Mouse (Mus musculus): ENCODE results near the gene Rtn4r. TPM values are rescaled to one million over a fixed set of nuclear protein-coding genes. Genes with fewer than 3 reads are reported as not detected.

Rtn4r gene
- polyA plus RNA-seq, 1 experiment from 2014 or later = 3.2 TPM

- ATAC-seq (replicated peaks; ENCODE audit: low FRiP score) (no peak), DNase-seq (ENCODE audit: low spot score) (no peak)
- H3K4me2 ChIP-seq (ENCODE audit: low read depth, low read length, severe bottlenecking) = no peak overlapping the region
- 0 out of 2 replicates have a peak overlapping the region, but pooled peaks have one; percentile 3 for H3K27ac ChIP-seq (ENCODE audit: low read depth, low read length)
- H3K4me1 ChIP-seq (replicated peaks; ENCODE audit: control insufficient read depth, insufficient read depth, low read length) = 0 out of 2 replicates have a peak, but pooled peaks cover 9% of the 10 kb centered on the region
- H3K36me3 ChIP-seq (ENCODE audit: control insufficient read depth, insufficient read depth, low read length) = no peaks in the 10 kb centered on the region
- WGBS = 45% methylated on average over 14 of the region's 14 CpGs
- no peak overlapping the region for H3K9ac ChIP-seq (ENCODE audit: low read length)
- no peak overlapping the region for H3K4me3 ChIP-seq (ENCODE audit: low read depth, low read length)
- H3K27me3 ChIP-seq (ENCODE audit: control insufficient read depth, insufficient read depth, low read length) = no peaks in the 10 kb centered on the region
- no peaks in the 10 kb centered on the region for H3K9me3 ChIP-seq (ENCODE audit: control insufficient read depth, low read length)
Measured at GRCm38 (mm10) chr16:18154521-18155171, 27.2 kb downstream of the Rtn4r start.

- Histone ChIP-seq H3K4me3 (ENCODE audit: low read depth, low read length) (no peak overlapping the region), H3K27ac (ENCODE audit: low read depth, low read length) (no peak overlapping the region), H3K27me3 (ENCODE audit: control insufficient read depth, insufficient read depth, low read length) (no peaks in the 10 kb centered on the region), H3K4me1 (replicated peaks; ENCODE audit: control insufficient read depth, insufficient read depth, low read length) (0 out of 2 replicates have a peak, but pooled peaks cover 14% of the 10 kb centered on the region), H3K4me2 (ENCODE audit: low read depth, low read length, severe bottlenecking) (no peak overlapping the region), H3K36me3 (ENCODE audit: control insufficient read depth, insufficient read depth, low read length) (no peaks in the 10 kb centered on the region), H3K9me3 (ENCODE audit: control insufficient read depth, low read length) (no peaks in the 10 kb centered on the region), H3K9ac (ENCODE audit: low read length) (no peak overlapping the region)
- 67% methylated on average over 12 of the region's 12 CpGs for WGBS
- DNase-seq (ENCODE audit: low spot score) = no peak
- no peak for ATAC-seq (replicated peaks; ENCODE audit: low FRiP score)
Measured at GRCm38 (mm10) chr16:18156579-18157350, 29.3 kb downstream of the Rtn4r start.

- no peak for ATAC-seq (replicated peaks; ENCODE audit: low FRiP score)
Measured at GRCm38 (mm10) chr16:18159255-18159654, 31.8 kb downstream of the Rtn4r start.

GRCm38 (mm10) chr16:18159778-18160177 lies 32.3 kb downstream of the Rtn4r start:
- no peak for DNase-seq (ENCODE audit: low spot score)
- peaks cover 12% of the 10 kb centered on the region; the same call in 1 of the 2 replicates for H3K4me1 ChIP-seq (replicated peaks; ENCODE audit: control insufficient read depth, insufficient read depth, low read length)
- no peak overlapping the region for H3K27ac ChIP-seq (ENCODE audit: low read depth, low read length)

More at GRCm38 (mm10) chr16:18159255-18159654, 31.8 kb downstream of the Rtn4r start:
- Histone ChIP-seq H3K4me2 (ENCODE audit: low read depth, low read length, severe bottlenecking) (no peak overlapping the region), H3K36me3 (ENCODE audit: control insufficient read depth, insufficient read depth, low read length) (no peaks in the 10 kb centered on the region), H3K27me3 (ENCODE audit: control insufficient read depth, insufficient read depth, low read length) (no peaks in the 10 kb centered on the region), H3K4me1 (replicated peaks; ENCODE audit: control insufficient read depth, insufficient read depth, low read length) (0 out of 2 replicates have a peak, but pooled peaks cover 13% of the 10 kb centered on the region), H3K27ac (ENCODE audit: low read depth, low read length) (no peak overlapping the region), H3K9ac (ENCODE audit: low read length) (no peak overlapping the region), H3K9me3 (ENCODE audit: control insufficient read depth, low read length) (no peaks in the 10 kb centered on the region), H3K4me3 (ENCODE audit: low read depth, low read length) (no peak overlapping the region)
- DNase-seq (ENCODE audit: low spot score) = no peak
- WGBS = 86% methylated on average over 6 of the region's 6 CpGs

GRCm38 (mm10) chr16:18160514-18160913 lies 33.1 kb downstream of the Rtn4r start:
- H3K27ac ChIP-seq (ENCODE audit: low read depth, low read length) = no peak overlapping the region
- ATAC-seq (replicated peaks; ENCODE audit: low FRiP score) = peak; percentile 28; the same call in 1 of the 2 replicates
- H3K4me1 ChIP-seq (replicated peaks; ENCODE audit: control insufficient read depth, insufficient read depth, low read length) = peaks cover 10% of the 10 kb centered on the region; the same call in 1 of the 2 replicates

More at GRCm38 (mm10) chr16:18159778-18160177, 32.3 kb downstream of the Rtn4r start:
- WGBS = 82% methylated on average over 1 of the region's 1 CpGs
- no peak overlapping the region for H3K4me3 ChIP-seq (ENCODE audit: low read depth, low read length)
- no peak overlapping the region for H3K9ac ChIP-seq (ENCODE audit: low read length)
- H3K27me3 ChIP-seq (ENCODE audit: control insufficient read depth, insufficient read depth, low read length) = no peaks in the 10 kb centered on the region
- H3K9me3 ChIP-seq (ENCODE audit: control insufficient read depth, low read length) = no peaks in the 10 kb centered on the region
- ATAC-seq (replicated peaks; ENCODE audit: low FRiP score) = no peak
- no peaks in the 10 kb centered on the region for H3K36me3 ChIP-seq (ENCODE audit: control insufficient read depth, insufficient read depth, low read length)
- no peak overlapping the region for H3K4me2 ChIP-seq (ENCODE audit: low read depth, low read length, severe bottlenecking)

GRCm38 (mm10) chr16:18161190-18161589 lies 33.7 kb downstream of the Rtn4r start:
- H3K4me1 ChIP-seq (replicated peaks; ENCODE audit: control insufficient read depth, insufficient read depth, low read length) = peaks cover 10% of the 10 kb centered on the region; the same call in 1 of the 2 replicates
- WGBS = 76% methylated on average over 1 of the region's 1 CpGs
- no peak overlapping the region for H3K9ac ChIP-seq (ENCODE audit: low read length)
- DNase-seq (ENCODE audit: low spot score) (no peak), ATAC-seq (replicated peaks; ENCODE audit: low FRiP score) (no peak)
- H3K9me3 ChIP-seq (ENCODE audit: control insufficient read depth, low read length) = no peaks in the 10 kb centered on the region
- no peak overlapping the region for H3K4me3 ChIP-seq (ENCODE audit: low read depth, low read length)
- H3K36me3 ChIP-seq (ENCODE audit: control insufficient read depth, insufficient read depth, low read length) = no peaks in the 10 kb centered on the region
- no peak overlapping the region for H3K27ac ChIP-seq (ENCODE audit: low read depth, low read length)
- no peak overlapping the region for H3K4me2 ChIP-seq (ENCODE audit: low read depth, low read length, severe bottlenecking)
- H3K27me3 ChIP-seq (ENCODE audit: control insufficient read depth, insufficient read depth, low read length) = no peaks in the 10 kb centered on the region

More at GRCm38 (mm10) chr16:18160514-18160913, 33.1 kb downstream of the Rtn4r start:
- no peak overlapping the region for H3K9ac ChIP-seq (ENCODE audit: low read length)
- no peaks in the 10 kb centered on the region for H3K9me3 ChIP-seq (ENCODE audit: control insufficient read depth, low read length)
- 62% methylated on average over 7 of the region's 7 CpGs for WGBS
- H3K36me3 ChIP-seq (ENCODE audit: control insufficient read depth, insufficient read depth, low read length) = no peaks in the 10 kb centered on the region
- no peak overlapping the region for H3K4me3 ChIP-seq (ENCODE audit: low read depth, low read length)
- H3K4me2 ChIP-seq (ENCODE audit: low read depth, low read length, severe bottlenecking) = no peak overlapping the region
- peak; percentile 66 for DNase-seq (ENCODE audit: low spot score)
- H3K27me3 ChIP-seq (ENCODE audit: control insufficient read depth, insufficient read depth, low read length) = no peaks in the 10 kb centered on the region

GRCm38 (mm10) chr16:18164642-18165238 lies 37.3 kb downstream of the Rtn4r start:
- Histone ChIP-seq H3K4me3 (ENCODE audit: low read depth, low read length) (no peak overlapping the region), H3K27me3 (ENCODE audit: control insufficient read depth, insufficient read depth, low read length) (no peaks in the 10 kb centered on the region), H3K9me3 (ENCODE audit: control insufficient read depth, low read length) (no peaks in the 10 kb centered on the region), H3K9ac (ENCODE audit: low read length) (no peak overlapping the region), H3K4me2 (ENCODE audit: low read depth, low read length, severe bottlenecking) (no peak overlapping the region), H3K4me1 (replicated peaks; ENCODE audit: control insufficient read depth, insufficient read depth, low read length) (peaks cover 7% of the 10 kb centered on the region; the same call in 1 of the 2 replicates), H3K27ac (ENCODE audit: low read depth, low read length) (no peak overlapping the region), H3K36me3 (ENCODE audit: control insufficient read depth, insufficient read depth, low read length) (no peaks in the 10 kb centered on the region)
- 19% methylated on average over 2 of the region's 2 CpGs for WGBS
- ATAC-seq (replicated peaks; ENCODE audit: low FRiP score) = no peak
- no peak for DNase-seq (ENCODE audit: low spot score)

GRCm38 (mm10) chr16:18166613-18167190 lies 39.3 kb downstream of the Rtn4r start:
- peaks cover 3% of the 10 kb centered on the region; the same call in 1 of the 2 replicates for H3K4me1 ChIP-seq (replicated peaks; ENCODE audit: control insufficient read depth, insufficient read depth, low read length)
- H3K27ac ChIP-seq (ENCODE audit: low read depth, low read length) = no peak overlapping the region
- H3K36me3 ChIP-seq (ENCODE audit: control insufficient read depth, insufficient read depth, low read length) = no peaks in the 10 kb centered on the region
- H3K9ac ChIP-seq (ENCODE audit: low read length) = no peak overlapping the region
- H3K27me3 ChIP-seq (ENCODE audit: control insufficient read depth, insufficient read depth, low read length) = no peaks in the 10 kb centered on the region
- no peak overlapping the region for H3K4me3 ChIP-seq (ENCODE audit: low read depth, low read length)
- DNase-seq (ENCODE audit: low spot score) = no peak
- no peak for ATAC-seq (replicated peaks; ENCODE audit: low FRiP score)
- H3K4me2 ChIP-seq (ENCODE audit: low read depth, low read length, severe bottlenecking) = no peak overlapping the region
- 83% methylated on average over 6 of the region's 6 CpGs for WGBS
- no peaks in the 10 kb centered on the region for H3K9me3 ChIP-seq (ENCODE audit: control insufficient read depth, low read length)
